Mouse (Mus musculus) mesoderm, embryonic 11.5 days (tissue): ENCODE results near the gene Atg4b.
"Not testable (repeated sequence)": the region's sequence is repeated elsewhere in the genome, so short reads cannot be mapped to it uniquely, and the experiment has no call there.

Experiments used
- DNase-seq: peaks from one replicate; pipeline ENCODE4 v3.0.0-alpha.2; 2012; ENCODE audit warnings: low read depth, low spot score

Gene Atg4b

DNA sequence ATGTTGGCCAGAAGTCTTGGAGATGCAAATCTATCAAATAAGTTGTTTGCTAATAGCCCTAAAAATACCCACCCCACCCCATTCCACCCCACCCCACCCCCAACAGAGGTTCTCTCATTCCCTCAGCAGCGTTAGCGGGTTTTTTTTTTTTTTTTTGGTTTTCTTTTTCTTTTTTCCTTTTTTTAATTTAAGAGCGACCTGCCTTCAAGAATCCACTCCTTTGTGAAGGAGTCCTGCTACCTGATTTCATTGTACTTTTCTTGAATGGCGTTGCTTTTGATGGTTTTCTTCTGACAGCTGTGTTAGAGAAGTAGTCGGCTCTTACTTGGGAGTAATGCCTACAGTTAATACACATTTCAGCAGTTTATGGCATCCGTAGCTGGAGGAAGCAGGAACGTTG lies 4.3 kb downstream of the Atg4b start:
- no peak for DNase-seq

DNA sequence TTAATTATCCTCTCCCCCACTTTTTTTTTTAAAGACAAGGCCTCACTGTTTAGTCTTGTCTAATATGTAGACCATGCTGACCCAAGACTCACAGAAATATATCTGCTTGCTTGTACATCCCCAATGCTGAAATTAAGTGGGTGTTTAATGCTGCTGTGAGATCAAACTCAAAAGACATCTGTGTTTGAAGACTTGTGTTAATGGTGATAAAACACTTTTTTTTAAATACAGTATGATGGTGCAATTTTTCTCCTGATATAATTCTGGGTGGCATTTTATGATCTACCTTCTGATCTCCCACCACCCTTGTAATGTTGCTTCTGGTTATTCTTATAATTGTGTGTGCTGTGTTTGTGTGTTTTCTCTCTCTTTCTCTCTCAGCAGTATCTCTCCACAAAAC lies 4.9 kb downstream of the Atg4b start:
- DNase-seq = no peak

DNA sequence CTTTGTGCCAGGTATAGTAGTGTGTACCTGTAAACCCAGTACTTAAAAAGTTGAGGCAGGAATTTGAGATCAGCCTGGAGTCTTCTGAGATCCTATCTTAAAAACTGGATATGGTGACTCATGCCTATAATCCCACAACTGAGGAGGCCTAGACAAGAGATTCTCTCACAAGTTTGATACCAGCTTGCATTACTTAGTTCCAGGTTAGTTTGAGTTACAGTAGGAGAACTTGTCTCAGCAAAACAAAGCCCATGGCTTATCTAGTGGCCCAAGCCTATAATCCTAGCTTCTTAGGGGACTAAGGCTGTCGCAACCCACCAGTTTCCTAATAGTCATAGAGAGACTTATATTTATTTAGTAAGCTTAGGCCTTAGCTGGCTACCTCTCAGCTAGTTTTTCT lies 8.8 kb downstream of the Atg4b start:
- DNase-seq = no peak

DNA sequence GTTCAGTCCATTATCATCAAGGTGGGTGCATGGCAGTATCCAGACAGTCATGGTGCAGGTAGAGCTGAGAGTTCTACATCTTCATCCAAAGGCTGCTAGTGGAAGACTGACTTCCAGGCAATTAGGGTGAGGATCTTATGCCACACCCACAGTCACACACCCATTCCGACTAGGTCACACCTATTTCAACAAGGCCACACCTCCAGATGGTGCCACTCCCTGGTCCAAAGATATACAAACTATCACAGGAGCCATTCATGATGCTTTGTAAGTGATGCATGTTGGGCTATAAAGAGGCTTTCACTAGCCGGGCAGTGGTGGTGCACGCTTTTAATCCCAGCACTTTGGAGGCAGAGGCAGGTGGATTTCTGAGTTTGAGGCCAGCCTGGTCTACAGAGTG lies 12.2 kb downstream of the Atg4b start:
- DNase-seq = not testable (repeated sequence)

DNA sequence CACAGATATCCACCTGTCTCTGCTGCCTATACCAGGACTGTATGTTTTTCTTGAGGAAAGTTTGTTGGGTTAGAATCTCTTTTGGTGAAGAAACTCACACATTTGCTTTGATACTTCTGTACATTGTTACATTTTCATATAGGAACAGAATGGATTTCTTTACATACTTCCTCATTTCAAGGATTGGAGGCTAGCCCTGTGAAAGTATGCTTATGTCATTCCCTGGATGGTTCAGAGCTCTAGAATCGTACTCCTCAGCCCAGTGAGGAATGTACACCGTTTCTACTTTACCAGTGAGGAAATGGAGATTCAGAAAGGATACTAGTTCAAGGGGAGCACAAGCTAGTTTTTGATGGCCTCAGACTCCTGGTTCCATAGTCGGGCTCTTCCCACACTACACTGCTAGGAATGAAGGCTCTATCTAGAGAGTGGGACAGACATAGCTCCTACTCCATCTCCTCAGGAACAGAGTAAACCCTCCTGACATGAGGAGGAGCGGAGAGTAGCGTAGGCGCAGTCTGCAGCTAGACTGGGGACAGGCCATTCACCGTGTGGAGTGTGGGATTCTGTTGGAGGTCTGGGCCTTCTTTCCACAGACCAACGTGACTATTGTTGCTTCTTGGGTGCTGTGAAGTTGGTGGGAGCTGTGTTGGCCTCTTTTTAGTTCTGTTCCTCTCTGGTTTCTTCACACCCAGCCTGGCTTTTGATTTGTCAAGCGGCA lies 13.7 kb downstream of the Atg4b start:
- no peak for DNase-seq

DNA sequence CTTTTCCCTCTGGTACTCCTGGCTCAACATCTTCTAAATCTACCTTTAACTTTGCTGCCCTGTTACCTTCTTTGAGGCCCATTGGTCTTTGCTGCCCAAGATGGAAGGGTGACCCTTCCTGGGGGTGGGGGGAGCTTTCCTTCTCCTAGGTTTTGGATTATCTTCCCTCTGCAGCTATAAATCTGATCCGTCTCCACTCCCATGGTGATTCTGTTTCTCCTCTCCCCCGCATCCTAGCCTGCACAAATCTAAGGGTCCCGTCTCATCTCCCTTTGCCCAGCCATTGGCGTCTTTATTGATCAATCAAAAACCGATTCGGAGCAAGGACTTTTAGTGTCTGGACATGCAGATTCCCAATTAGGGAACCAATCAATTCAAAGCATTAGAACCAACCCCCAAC lies 16.3 kb downstream of the Atg4b start:
- no peak for DNase-seq

DNA sequence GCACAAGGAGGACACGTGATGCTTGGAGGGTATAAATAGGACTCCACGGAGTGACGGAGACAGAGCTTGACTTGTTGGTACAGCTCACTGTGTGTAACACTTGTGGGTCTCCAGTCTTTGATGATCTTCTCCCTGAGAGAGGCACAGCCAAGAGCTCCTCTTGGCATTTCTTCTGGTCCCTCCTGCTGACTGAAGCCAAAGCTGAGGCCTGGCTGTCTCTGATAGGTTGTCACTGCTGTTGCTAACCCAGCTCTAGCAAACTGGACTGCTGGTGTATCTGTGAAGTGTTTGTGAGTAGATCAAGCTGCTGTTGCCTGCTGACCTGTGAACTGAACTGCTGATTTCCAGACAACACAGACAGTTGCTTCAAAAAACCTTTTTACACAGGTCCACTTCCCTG lies 18.6 kb downstream of the Atg4b start:
- DNase-seq = no peak

DNA sequence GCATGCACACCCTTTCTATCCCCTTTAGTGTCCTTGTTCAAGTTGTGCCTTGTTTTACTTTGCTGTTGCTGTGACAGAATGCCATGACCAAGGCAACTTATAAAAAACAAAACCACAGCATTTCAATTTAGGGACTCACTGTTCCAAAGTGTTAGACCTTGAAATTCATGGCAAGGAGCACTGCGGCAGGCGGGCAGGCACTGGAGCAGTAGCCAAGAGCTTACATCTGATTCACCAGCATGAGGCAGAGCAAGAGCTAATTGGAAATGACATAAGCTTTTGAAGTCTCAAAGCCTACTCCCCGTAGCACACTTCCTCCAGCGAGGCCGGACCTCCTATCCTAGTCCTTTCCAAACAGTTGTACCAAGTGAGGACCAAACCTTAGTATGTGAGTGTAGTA lies 25.4 kb downstream of the Atg4b start:
- DNase-seq = no peak

DNA sequence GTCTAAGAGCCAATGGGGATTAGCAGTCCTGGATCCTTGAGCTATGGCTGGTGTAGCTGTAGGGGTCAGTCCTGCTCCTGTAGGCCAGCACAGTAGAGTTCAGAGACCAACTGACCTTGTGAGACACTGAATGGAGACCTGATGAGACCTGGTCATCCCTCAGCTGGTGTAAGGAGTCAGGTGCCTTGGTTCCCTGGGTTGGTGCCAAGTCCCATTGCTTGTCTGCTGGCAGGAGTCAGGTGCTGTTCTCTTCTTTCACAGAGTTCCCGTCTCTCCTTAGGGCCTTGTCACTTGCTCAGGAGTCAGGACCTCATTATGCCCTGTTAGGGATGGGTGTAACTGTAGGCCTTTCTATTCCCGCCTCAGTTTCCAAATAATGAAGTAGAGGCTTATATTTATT lies 35.6 kb downstream of the Atg4b start:
- DNase-seq = no peak

DNA sequence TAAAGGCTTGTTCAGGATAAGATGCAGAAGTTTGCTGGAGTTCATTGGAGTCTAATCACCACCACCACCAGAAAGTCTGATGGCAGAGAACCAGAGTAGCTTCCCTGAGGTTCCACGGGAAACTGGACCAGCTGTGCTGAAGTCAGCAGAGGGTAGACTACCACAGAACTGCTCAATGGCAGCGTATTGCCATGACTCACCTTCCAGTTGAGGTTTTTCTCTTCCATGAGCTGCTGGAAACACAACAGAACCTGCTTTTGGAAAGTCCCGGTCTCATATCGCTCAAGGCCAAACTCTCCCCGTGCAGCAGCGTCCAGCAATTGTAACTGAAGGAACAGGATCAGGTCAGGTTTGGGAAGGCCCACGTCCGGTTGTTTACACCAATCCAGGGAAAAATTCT lies 43.2 kb downstream of the Atg4b start:
- DNase-seq = no peak

DNA sequence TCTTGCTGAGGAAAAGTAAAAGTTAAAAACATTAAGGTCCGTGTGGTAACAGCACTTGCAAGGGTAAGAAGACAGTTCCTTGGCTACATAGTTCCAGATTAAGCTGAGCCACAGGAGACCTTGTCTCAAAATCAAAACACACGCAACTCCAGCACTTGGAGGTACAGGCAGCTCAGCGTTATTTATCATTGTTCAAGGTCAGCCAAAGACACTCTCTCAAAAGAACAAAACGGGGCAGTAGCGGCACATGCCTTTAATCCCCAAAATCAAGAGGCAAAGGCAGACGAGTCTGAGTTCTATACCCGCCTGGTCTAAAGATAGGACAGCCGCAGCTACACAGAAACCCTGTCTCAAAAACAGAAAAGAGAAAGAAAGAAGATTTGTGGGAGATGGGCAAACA lies 44.6 kb downstream of the Atg4b start:
- no peak for DNase-seq

DNA sequence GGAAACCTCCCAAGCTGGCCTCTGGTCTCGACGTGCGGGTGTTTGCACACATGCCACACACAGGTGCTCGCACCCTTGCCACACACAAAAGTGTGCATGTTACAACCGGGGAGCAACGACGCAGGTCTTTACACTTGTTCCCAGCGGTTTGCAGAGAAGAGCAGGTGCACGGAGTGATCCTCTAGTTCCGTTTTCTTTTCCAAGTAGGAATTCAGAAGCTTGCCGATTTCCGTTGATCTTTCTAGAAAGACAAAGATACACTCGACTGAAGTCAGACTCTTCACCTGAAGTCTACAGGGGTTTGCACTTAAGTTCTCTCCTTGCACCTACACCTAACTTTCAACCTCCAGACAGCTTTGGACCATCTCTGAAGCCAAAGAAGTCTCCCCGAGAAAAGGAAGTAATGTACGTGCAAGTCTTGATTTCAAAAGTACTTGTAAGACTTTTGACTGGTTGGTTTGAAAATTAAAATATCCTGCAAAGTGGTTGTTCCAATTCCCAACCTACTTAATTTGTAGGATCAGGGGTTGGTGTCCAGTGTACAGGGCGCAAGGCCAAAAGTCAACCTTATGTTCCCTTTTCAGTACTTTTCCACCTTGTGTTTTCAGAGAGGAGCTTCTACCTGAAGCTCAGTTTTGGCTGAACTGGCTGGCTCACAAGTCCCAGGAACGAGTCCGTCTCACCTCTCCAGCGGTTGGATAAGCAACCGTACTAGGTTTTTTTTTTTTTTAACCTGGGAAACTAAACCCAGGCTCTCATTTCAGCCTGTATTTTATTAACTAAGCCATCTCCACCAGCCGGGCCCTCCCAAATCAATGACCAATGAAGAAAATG lies 49.6 kb downstream of the Atg4b start:
- DNase-seq = no peak

DNA sequence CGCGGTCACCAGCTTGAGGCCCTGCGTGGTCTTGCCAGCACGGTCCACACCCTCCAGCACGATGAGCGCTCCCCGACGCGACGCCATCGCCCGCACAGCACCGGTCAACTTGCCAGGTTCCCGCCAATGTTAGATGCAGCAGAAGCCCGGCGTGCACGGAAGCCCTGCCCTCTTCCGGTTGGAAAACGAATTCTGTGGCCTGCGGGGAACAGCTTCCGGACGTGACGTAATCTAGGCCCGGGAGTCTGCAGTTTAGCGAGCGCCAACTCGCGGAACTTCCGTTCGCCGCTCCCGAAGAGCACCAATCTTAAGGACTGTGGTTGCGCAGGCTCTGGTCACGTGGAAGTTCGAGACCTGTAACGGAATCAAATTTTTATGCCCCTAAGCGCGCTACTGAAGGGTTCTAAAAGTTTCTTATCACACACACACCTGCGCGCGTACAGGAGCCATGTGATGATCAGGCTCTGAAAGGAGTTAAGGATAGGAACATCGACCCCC lies 50.5 kb downstream of the Atg4b start, which contains the start of gene Dtymk:
Dtymk (minus strand) TSS at position 194 of the 498 bp plus-strand sequence.
- DNase-seq = peak; percentile 96

DNA sequence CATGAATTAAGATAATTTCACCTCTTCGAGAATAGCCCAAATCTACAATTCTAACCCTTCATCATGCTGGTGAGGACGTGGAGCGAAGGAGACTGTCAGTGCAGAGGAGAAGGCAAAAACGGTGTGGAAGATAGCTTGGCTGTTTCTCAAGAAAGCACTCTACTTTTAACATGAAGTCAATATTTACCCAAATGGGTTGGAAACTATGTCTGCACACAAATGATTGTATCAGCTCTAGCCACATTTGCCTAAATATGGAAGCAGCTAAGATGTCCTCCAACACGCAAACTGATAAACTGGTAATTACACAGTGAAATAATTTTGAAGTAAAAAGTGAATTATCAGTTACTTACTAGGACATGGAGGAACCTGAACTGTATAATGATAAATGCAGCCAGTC lies 51.5 kb downstream of the Atg4b start:
- no peak for DNase-seq

DNA sequence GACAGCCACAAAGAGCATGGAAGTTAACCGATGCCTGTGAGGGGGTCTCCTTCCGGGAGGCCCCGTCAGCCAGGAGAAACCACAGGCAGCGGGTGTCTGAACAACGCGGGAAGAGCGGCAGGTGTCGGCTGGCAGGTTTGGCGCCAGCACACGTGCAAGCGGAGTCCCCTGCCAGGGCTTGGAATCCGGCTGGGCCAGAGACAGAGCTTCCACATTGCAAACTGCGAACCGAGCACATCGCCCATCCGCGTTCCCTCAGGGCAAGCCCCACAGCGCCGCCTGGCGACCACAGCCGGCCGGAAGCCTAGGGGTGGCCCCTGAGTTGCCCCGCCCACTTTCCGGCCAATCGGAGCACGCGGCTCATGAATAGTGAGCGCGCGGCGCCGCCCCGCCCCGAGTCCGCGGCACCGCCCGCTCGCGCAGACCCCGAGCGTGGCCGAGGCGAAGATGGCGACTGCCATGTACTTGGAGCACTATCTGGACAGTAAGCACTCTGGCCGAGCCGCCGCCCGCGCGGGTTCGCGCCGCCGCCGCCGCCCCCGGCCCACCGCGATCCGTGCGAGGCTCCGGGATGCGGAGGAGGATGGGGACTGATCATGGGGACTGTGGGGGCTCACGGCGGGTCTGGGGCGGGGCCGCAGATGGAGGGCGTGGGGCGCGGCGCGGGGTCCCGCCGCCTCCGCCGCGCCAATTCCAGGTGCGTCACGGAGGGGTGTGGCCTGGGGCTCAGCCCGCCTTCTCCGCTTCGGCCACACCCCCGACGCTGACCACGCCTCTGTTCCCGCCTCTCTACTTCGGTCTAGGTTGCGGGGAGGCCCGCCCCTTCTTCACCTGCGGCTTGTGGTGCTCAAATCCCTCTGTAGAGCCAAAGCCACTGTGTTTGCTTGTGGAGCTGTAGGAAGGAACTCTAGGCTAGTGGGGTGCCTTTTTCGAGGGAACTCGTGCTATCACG lies 52.5 kb downstream of the Atg4b start, which contains the start of gene Ing5:
Ing5 (plus strand) TSS at position 410 of the 952 bp plus-strand sequence.
- peak; percentile 98 for DNase-seq

DNA sequence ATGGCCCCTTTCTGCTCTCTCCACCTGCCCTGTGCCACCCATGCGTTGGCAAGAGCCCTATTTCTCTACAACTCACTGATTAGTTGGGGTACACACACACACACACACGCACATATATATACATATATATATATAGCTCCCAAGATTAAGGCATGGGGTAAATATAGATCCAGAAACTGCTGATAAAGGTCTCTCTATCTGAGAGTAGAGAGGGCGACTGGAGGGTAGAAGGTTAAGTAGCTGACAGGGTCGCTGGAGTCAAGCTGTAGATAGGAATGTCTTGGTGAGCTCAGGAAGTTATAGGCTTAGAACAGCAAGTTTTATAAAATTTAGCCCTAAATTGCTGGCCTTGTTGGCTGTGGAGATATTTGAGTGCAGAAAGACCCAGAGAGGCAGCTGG lies 53.5 kb downstream of the Atg4b start:
- no peak for DNase-seq

DNA sequence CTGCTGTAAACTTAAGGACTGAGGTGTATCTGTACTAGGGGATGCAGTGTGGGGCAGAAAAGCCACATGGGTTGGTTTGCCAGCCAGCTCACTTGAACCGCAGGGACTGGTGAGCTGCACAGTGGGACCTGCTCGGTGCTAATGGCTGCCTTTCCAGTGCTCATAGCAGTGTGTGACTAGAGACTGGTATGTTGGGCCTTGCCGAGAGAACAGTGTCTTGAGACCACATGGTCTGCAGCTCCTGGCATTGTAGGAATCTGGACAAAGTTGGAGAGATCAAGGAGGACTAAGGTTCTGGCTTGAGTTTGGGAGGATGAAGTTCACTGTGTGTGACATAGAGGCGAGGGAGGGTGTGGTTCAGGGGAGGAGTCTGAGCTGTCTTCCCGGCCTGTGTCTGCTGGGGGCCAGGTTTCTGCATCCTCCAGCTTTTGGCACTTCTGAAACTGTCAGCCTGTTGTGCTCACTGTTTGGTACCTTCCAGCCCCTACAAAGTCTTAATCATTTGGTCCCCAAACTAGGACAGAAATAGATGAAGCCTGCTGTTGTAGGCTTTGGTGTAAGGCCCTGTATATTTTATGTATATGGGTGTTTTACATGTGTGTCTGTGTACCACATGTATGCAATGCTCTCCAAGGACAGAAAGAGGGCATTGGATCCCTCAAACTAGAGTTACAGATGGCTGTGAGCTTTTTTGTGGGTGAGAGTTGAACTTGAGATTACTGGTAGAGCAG lies 54.1 kb downstream of the Atg4b start:
- DNase-seq = no peak

DNA sequence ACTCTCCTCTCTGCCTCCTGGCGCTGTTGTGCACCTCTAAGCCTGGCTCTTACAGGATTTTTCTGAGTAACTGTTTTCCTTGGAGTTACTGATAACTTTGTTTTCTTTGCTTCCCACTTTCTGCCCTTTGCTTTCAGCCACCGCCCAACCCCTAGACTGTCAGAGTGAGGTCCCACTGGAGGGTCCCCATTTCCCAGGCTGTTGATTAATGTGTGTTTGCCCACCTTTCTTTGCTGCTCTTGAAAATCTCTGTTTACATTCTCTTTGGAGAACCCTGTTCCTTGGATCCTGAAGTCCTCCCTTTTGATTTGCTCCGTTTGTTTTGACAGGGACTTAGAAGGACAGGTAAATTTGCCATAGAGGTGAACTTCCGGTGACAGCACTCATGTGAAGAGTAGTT lies 57.6 kb downstream of the Atg4b start:
- no peak for DNase-seq

DNA sequence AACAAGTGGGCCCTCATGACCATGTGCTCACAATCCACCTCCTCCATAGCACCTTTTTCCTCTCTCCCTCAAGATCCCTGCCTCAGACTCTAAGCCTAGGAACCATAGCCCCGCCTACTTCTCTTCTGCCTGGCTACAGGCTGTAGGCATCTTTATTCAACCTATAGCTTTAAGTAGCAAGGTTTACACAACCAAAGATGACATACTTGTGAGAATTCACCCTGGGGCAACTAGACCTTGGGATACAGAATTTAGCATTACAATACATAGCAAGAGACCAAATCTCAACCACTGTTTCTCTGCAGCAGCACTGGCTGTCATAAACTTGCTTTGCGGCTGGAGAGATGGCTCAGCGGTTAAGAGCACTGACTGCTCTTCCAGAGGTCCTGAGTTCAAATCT lies 58.7 kb downstream of the Atg4b start:
- DNase-seq = no peak

DNA sequence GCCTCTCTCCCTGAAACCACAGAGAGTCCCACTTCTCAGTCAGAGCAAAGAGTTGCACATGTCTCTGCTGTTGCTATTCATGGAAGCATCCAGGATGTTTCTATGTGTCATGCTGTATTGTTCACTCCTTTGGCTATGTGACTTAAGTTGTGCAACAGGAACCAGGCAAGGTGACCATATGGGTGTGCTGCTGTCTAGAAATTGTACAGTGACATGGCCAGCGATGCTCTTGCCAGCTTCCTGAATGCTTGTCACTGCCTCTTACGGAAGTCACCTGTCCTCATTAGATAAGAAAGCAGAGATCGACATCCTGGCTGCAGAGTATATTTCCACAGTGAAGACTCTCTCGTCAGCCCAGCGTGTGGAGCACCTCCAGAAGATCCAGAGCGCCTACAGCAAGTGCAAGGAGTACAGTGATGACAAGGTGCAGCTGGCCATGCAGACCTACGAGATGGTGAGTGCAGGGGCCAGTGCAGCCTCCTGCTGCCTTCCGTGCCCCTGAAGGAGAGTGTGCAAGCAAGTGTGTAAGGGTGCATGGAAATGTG lies 60.3 kb downstream of the Atg4b start:
- DNase-seq = no peak
